Mouse (Mus musculus): ENCODE measurements around the gene Rdh1. TPM values are rescaled to one million over a fixed set of nuclear protein-coding genes. Genes with fewer than 3 reads are reported as not detected.

The Rdh1 gene
- polyA plus RNA-seq, 1 experiment from 2014 or later: 0.09 TPM

DNA sequence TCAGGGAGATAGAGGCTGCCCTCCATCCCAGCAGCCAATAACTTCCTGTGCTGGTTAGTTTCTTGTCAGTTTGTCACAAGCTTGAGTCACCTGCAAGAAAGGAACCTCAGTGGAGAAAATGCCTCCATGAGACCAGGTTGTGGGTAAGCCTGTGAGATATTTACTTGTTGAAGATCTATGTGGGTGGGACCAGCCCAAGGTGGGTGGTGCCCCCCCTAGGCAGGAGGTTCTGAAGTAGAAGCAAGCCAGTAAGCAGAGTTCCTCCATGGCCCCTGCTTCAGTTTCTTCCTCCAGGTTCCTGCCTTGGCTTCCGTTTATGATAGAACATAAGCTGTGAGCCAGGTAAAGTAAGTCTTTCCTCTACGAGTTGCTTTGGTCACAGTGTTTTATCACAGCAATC is 23.3 kb upstream of the Rdh1 start:
- no peak overlapping the region for H3K27ac ChIP-seq
- no peaks in the 10 kb centered on the region for H3K27me3 ChIP-seq (replicated peaks)
- WGBS: 84% methylated on average over 2 of the region's 2 CpGs
- H3K9me3 ChIP-seq: no peaks in the 10 kb centered on the region
- H3K4me1 ChIP-seq: peaks cover 14% of the 10 kb centered on the region
- no peak for ATAC-seq (ENCODE audit: low FRiP score, low read depth)
- H3K36me3 ChIP-seq: no peaks in the 10 kb centered on the region; the same call in 1 of the 2 replicates
- H3K9ac ChIP-seq: no peak overlapping the region
- no peak overlapping the region for H3K4me3 ChIP-seq
- no peak overlapping the region for H3K4me2 ChIP-seq (replicated peaks)

GRCm38 (mm10) chr10:127736916-127737315 is 22.6 kb upstream of the Rdh1 start:
- Histone ChIP-seq H3K27ac (no peak overlapping the region), H3K4me3 (no peak overlapping the region), H3K9ac (no peak overlapping the region), H3K4me2 (replicated peaks) (no peak overlapping the region), H3K9me3 (no peaks in the 10 kb centered on the region), H3K4me1 (peaks cover 14% of the 10 kb centered on the region), H3K27me3 (replicated peaks) (no peaks in the 10 kb centered on the region), H3K36me3 (peaks cover 6% of the 10 kb centered on the region)
- 84% methylated on average over 4 of the region's 4 CpGs for WGBS
- no peak for ATAC-seq (ENCODE audit: low FRiP score, low read depth)

DNA sequence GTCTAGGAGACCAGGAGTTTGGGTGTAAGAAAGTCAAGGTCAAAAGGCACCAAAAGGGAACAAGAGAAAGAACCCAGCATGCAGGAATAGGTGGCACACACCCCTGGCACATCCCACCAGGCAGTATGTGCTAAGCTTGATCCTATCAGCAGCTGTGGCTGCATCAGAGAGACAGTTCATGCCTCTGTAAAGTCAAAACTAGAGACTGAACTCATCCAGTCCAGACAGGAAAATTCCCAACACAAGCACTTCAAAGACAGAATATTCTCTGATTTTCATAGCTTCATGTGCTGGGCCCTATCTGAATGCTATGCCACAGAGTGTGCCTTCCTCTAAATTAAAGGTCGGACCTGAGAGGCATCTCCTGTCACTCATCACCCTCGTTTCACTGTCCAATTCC is 22.0 kb upstream of the Rdh1 start:
- H3K4me2 ChIP-seq (replicated peaks): no peak overlapping the region
- H3K4me3 ChIP-seq: no peak overlapping the region
- ATAC-seq (ENCODE audit: low FRiP score, low read depth): no peak
- H3K27ac ChIP-seq: no peak overlapping the region
- peaks cover 13% of the 10 kb centered on the region for H3K36me3 ChIP-seq
- 29% methylated on average over 2 of the region's 2 CpGs for WGBS
- peaks cover 14% of the 10 kb centered on the region for H3K4me1 ChIP-seq
- H3K27me3 ChIP-seq (replicated peaks): no peaks in the 10 kb centered on the region
- no peak overlapping the region for H3K9ac ChIP-seq
- no peaks in the 10 kb centered on the region for H3K9me3 ChIP-seq

DNA sequence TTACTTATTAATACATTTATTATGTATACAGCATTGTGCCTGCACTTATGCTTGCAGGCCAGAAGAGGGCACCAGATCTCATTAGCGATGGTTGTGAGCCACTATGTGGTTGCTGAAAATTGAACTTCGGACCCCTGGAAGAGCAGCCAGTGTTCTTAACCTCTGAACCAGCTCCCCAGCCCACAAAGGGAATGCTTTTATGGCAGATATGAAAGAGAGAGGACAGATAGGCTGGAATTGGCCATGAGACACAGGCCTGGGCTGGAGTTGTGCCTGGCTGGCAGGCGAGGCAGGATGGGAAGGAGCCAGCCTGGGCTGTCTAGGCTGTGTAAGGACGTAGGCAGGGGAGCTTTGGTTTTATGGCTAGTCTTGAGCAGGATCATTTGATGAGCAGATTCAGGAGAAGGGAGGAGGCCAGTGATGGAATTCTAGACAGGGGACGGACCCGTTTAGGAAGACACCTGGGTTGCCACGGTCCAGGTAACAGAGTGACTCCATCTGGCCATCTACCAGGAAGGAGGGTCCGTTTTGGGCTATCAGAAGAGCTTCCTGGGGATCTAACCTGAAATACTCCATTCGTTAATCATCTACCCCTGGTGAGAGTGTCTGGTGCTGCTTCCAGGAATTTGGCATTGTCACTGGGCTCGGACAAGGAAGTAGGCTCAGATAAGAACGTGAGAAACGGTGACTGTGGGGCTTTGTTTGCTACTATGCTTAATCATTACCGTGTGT is 21.2 kb upstream of the Rdh1 start:
- ATAC-seq (ENCODE audit: low FRiP score, low read depth): no peak
- Histone ChIP-seq H3K4me3 (no peak overlapping the region), H3K9ac (no peak overlapping the region), H3K4me1 (peaks cover 14% of the 10 kb centered on the region), H3K4me2 (replicated peaks) (no peak overlapping the region), H3K27ac (no peak overlapping the region; the same call in 1 of the 2 replicates), H3K36me3 (peaks cover 20% of the 10 kb centered on the region), H3K27me3 (replicated peaks) (no peaks in the 10 kb centered on the region), H3K9me3 (no peaks in the 10 kb centered on the region)
- WGBS: 52% methylated on average over 13 of the region's 13 CpGs

GRCm38 (mm10) chr10:127739083-127739660 is 20.3 kb upstream of the Rdh1 start, which contains the start of gene Zbtb39:
TSS of gene Zbtb39 (plus strand) at chr10:127739538.
- Histone ChIP-seq H3K36me3 (peaks cover 29% of the 10 kb centered on the region), H3K9me3 (no peaks in the 10 kb centered on the region), H3K27ac (peak within 1 kb of the TSS; percentile 50; the same call in 1 of the 2 replicates), H3K27me3 (replicated peaks) (no peaks in the 10 kb centered on the region), H3K4me2 (replicated peaks) (peak within 1 kb of the TSS; percentile 84), H3K4me3 (peak within 1 kb of the TSS; percentile 99), H3K4me1 (peaks cover 14% of the 10 kb centered on the region), H3K9ac (peak within 1 kb of the TSS; percentile 96)
- WGBS: 2% methylated on average over 37 of the region's 61 CpGs
- peak; percentile 84 for ATAC-seq (ENCODE audit: low FRiP score, low read depth)

GRCm38 (mm10) chr10:127739661-127740161 is 19.8 kb upstream of the Rdh1 start:
- peak; percentile 73 for ATAC-seq (ENCODE audit: low FRiP score, low read depth)
- Histone ChIP-seq H3K36me3 (peaks cover 34% of the 10 kb centered on the region), H3K27ac (peak overlapping the region; percentile 50; the same call in 1 of the 2 replicates), H3K9me3 (no peaks in the 10 kb centered on the region), H3K9ac (peak overlapping the region; percentile 96), H3K4me3 (peak overlapping the region; percentile 99), H3K4me1 (peaks cover 14% of the 10 kb centered on the region), H3K4me2 (replicated peaks) (peak overlapping the region; percentile 84), H3K27me3 (replicated peaks) (no peaks in the 10 kb centered on the region)
- under 1% methylated on average over 49 of the region's 55 CpGs for WGBS

DNA sequence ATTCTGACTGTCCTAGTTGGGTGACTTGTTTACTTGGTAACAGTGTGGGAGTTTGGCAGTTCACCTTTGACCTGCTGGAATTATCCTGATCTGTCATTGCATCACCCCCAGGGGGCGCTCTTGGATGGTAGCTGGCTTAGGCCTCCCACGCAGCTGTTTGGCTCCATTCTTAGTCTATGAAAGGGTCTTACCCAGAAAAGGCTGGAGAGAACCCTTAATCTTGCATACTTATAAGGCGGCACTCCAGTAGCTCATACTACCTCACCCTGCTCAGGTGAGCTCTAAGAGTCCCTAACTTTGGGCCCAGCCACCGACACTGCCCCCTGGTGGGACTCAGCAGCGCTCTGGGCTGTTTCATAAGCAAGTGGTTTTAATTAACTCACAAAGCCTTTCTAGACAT is 14.9 kb upstream of the Rdh1 start:
- Histone ChIP-seq H3K27ac (no peak overlapping the region), H3K4me1 (peaks cover 32% of the 10 kb centered on the region), H3K27me3 (replicated peaks) (no peaks in the 10 kb centered on the region), H3K4me2 (replicated peaks) (no peak overlapping the region), H3K4me3 (no peak overlapping the region), H3K36me3 (peaks cover 72% of the 10 kb centered on the region), H3K9me3 (no peaks in the 10 kb centered on the region), H3K9ac (no peak overlapping the region)
- 68% methylated on average over 5 of the region's 5 CpGs for WGBS
- no peak for ATAC-seq (ENCODE audit: low FRiP score, low read depth)

- 84% methylated on average over 5 of the region's 5 CpGs for WGBS
- peaks cover 72% of the 10 kb centered on the region for H3K36me3 ChIP-seq
Measured at GRCm38 (mm10) chr10:127745886-127746285, 13.6 kb upstream of the Rdh1 start.

GRCm38 (mm10) chr10:127747254-127747653 is 12.3 kb upstream of the Rdh1 start:
- Histone ChIP-seq H3K9me3 (no peaks in the 10 kb centered on the region), H3K27ac (no peak overlapping the region), H3K4me3 (no peak overlapping the region), H3K4me1 (peaks cover 26% of the 10 kb centered on the region), H3K27me3 (replicated peaks) (no peaks in the 10 kb centered on the region), H3K4me2 (replicated peaks) (no peak overlapping the region), H3K9ac (no peak overlapping the region), H3K36me3 (peaks cover 62% of the 10 kb centered on the region)
- ATAC-seq (ENCODE audit: low FRiP score, low read depth): no peak
- WGBS: 91% methylated on average over 8 of the region's 8 CpGs

More at GRCm38 (mm10) chr10:127745886-127746285, 13.6 kb upstream of the Rdh1 start:
- Histone ChIP-seq H3K4me2 (replicated peaks) (no peak overlapping the region), H3K4me3 (no peak overlapping the region), H3K4me1 (peaks cover 30% of the 10 kb centered on the region), H3K9me3 (no peaks in the 10 kb centered on the region), H3K27ac (no peak overlapping the region), H3K9ac (no peak overlapping the region), H3K27me3 (replicated peaks) (no peaks in the 10 kb centered on the region)
- ATAC-seq (ENCODE audit: low FRiP score, low read depth): no peak

- Histone ChIP-seq H3K4me1 (peaks cover 26% of the 10 kb centered on the region), H3K9me3 (no peaks in the 10 kb centered on the region), H3K4me3 (no peak overlapping the region), H3K27ac (no peak overlapping the region), H3K4me2 (replicated peaks) (peak overlapping the region; percentile 37), H3K9ac (no peak overlapping the region), H3K27me3 (replicated peaks) (no peaks in the 10 kb centered on the region), H3K36me3 (peaks cover 44% of the 10 kb centered on the region)
- 5% methylated on average over 8 of the region's 8 CpGs for WGBS
- no peak for ATAC-seq (ENCODE audit: low FRiP score, low read depth)
Measured at GRCm38 (mm10) chr10:127748847-127749612, 10.5 kb upstream of the Rdh1 start.

GRCm38 (mm10) chr10:127750136-127750777 is 9.3 kb upstream of the Rdh1 start:
- H3K36me3 ChIP-seq: peaks cover 33% of the 10 kb centered on the region
- no peak overlapping the region for H3K9ac ChIP-seq
- no peaks in the 10 kb centered on the region for H3K9me3 ChIP-seq
- no peak overlapping the region for H3K27ac ChIP-seq
- peak overlapping the region; percentile 37 for H3K4me2 ChIP-seq (replicated peaks)
- no peaks in the 10 kb centered on the region for H3K27me3 ChIP-seq (replicated peaks)
- H3K4me1 ChIP-seq: peaks cover 26% of the 10 kb centered on the region
- no peak for ATAC-seq (ENCODE audit: low FRiP score, low read depth)
- H3K4me3 ChIP-seq: no peak overlapping the region
- WGBS: 50% methylated on average over 24 of the region's 24 CpGs

DNA sequence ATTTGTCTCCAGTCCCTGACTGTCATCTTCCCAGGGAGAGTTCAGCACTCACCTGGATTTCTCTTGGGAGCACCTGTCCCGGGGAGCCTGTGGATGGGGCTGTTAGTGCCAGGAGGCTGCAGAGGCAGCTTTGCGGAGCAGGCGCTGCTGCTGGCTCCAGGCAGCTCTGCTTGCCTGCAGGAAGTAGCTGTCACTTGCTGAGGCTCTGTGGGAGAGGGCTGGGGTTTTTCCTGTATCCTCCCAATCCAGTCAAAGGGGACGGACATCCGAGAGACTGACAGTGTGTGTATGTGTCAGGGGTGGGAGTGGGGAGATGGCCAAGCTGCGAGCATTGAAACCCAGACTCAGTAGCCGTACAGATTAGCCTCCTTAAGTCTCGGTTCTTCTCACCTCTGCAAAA is 8.0 kb upstream of the Rdh1 start, which contains the start of gene Gpr182:
Gpr182 (minus strand) TSS at position 185 of the 400 bp plus-strand sequence.
- 67% methylated on average over 8 of the region's 8 CpGs for WGBS
- Histone ChIP-seq H3K4me2 (replicated peaks) (peak within 1 kb of the TSS; percentile 37), H3K4me1 (peaks cover 26% of the 10 kb centered on the region), H3K9ac (no peak within 1 kb of the TSS), H3K4me3 (no peak within 1 kb of the TSS), H3K27me3 (replicated peaks) (no peaks in the 10 kb centered on the region), H3K27ac (no peak within 1 kb of the TSS), H3K9me3 (no peaks in the 10 kb centered on the region), H3K36me3 (peaks cover 21% of the 10 kb centered on the region)
- no peak for ATAC-seq (ENCODE audit: low FRiP score, low read depth)

All from neural tube, embryonic 12.5 days (tissue).